Mouse (Mus musculus): Measurements from ENCODE around the gene Spag16. TPM values are rescaled to one million over a fixed set of nuclear protein-coding genes. Genes with fewer than 3 reads are reported as not detected.
A peak's percentile ranks its signal among the peaks of the same experiment; 100 is the strongest.
"Not testable (repeated sequence)": the region's sequence is repeated elsewhere in the genome, so short reads cannot be mapped to it uniquely, and the experiment has no call there.

The Spag16 gene
- under 1 TPM in 1 of 2 experiments, not detected in 1; 0.24 TPM for total RNA-seq (2021)
- long read RNA-seq, experiment 1, result 0 reads
- long read RNA-seq, experiment 2, partial matches to known transcripts, result 0 of 1 reads
- long read RNA-seq, experiment 2, other reads (novel, unspliced or antisense), result 1 of 1 reads

DNA sequence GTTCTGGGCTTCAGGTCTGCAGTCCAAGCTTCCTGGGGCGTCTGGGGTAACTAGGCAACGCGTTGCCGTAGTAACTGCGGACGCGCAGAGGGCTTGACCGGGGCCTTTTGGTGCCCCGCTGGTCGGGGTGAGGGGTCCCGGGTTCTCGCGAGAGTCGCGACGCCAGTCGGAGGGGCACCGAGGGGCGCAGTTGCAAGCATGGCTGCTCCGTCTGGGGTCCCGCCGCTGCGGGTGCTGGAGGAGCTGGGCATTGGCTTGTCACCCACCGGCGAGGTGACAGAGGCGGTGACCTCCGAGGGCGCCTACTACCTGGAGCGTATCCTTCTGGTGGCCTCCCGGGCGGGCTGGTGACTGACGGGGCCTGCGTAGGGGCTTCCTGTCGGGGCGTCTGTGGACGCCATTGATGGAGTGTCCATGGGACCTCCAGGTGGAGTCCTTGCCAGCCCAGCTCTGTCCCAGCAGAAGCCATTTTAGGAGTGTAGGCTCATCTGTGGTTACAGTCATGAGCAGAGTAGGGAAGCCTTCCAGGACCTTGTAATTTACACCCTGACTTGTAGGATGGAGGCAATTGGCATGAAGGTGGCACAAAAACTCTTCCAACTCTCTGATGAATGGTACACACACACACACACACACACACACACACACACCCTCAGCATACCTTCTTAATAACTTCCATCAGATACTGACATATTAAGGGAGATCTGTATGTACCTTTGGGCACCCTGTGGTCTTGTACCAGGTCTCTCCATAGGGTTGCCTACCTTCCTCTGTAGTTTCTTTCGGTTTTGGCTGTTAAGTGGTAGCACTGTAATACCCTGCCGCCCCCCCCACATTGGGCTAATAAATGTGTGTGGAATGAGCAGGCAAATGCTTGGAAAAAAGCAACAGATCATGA, at the start of gene Spag16:
Gene Spag16 (plus strand): TSS at position 165 of the 898 bp plus-strand sequence.
- peak; percentile 2 to 14 for DNase-seq
- intact Hi-C loops (cut with DNase I), result no loop called here

DNA sequence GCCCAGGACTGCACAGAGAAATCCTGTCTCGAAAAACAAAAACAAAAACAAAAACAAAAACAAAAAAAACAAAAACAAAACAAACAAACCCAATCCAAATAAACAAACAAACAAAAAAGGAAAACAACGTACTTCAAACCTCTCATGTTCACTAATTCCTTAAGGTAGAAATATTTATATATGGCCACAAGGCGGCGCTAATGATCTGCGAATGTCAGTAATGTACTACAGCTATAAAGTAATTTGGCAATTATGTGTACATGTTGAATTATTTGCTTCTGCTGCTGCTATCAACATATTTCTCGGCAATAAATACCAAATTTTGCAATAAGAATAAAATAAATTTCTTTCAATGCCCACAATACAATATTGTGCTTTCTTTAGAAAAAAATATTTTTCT, 41.6 kb upstream of the Spag16 start:
- peak; percentile 11 to 60 for DNase-seq
- intact Hi-C loops (cut with DNase I), result no loop called here

DNA sequence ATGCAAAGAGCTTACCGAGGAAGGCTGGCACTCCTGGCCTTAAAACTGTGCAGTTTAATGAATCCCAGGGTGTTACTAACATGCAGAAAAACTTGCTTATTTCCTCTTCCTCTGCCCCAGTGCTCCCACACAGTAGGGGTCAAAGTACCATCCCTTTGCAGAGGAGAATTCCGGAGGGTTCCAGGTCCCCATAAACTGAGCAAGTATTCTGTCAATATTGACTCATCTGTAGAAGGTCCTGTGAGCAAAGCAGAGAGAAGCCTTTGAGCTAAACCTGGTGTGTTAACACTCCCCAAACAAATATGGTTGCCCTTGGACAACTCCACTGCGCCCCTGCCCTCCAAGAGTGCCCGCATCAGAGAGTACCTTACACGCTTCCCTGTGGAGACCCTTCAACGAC, 40.1 kb upstream of the Spag16 start:
- no peak for DNase-seq
- intact Hi-C loops (cut with DNase I), result no loop called here

DNA sequence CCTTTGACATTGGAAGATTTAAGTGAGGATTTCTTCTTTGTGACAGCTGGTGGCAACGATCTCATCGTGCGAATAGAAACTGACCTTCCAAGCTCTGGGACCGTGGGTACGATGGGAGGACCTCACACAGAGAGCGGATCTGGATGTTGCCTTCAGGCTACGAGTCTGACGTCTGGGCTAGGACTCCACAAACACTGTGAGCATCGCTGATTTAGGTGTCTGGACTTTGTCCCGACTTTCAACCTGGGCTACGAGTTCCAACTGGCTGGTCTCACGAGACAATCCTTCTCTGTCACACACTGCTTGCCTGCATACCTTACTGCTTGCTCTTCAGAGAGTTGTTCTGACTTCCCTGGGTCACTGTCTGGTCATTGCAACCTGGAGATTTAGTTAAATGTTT, 39.4 kb upstream of the Spag16 start:
- no peak for DNase-seq
- intact Hi-C loops (cut with DNase I), result no loop called here

DNA sequence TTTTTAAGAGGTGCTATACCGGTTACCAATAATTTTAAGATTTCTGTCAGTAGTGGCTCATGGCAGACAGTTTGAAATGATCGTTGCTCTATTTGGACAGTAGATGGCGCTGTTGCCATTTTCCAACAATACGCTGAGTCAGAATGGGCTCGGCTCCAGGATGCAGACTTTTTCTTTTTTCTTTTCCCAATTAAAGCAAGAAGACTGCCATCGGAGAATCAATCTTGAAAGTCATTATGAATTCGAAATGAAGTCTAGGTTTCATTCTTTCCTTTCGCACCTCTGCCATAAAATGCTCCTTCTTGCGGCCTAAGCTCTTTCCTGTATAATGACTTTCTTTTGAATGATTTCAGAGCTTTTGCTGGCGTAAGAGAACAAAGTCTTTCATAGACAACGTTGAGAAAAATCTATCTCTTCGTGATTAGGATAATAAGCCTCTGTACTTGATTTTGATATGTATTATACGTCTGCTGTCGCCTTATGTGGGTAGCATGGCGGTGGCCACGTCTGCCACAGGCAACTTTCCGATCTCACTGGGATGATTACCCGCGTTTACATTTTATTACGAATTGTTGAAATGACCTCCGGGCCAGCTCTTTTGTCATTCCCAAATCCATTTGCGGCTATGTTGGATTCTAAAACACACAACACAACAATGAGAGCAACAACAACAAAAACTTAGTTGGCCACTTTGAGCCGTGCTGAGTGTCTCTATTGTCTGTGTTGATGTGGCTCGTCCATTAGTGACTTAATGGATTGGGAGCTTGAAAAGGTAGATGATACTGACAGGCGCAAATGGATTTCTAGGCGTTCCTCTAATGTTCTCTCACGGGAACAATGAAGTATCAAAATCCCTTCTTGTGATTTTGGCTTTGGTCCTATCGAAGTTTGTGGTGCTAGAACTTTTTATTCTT, 36.2 kb upstream of the Spag16 start:
- intact Hi-C loops (cut with DNase I), result no loop called here

DNA sequence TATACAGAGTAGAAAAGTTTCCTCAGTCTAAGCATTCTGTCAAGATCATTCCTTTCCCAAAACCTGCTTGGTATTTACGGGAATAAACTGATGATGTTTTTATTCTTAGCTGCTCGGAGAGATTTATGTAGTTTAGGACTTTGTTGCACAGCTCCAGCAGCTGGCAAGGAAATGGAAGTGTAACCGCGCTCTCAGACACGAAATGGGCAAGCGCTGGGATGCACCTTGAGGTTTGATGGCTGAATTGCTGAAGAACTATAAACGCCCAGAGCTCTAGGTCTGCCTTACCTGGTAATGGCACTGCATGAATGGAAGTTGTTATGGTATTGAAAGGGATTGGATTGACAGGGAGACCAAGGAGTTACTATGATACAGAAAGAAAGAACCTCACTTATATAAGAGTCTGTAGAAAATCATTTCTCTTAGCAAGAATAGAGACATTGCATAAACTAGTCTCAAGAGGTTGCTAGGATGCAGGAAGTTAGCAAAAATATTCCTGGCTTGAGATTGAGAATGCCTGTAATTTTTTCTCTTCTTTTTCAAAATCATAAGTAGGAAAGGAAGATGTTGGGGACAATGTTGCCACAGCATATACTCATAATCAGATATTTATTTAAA, 27.7 kb upstream of the Spag16 start:
- intact Hi-C loops (cut with DNase I), result no loop called here
- no peak for DNase-seq

More for the DNA sequence above, 36.2 kb upstream of the Spag16 start:
- DNase-seq, result peak; percentile 45 to 73

DNA sequence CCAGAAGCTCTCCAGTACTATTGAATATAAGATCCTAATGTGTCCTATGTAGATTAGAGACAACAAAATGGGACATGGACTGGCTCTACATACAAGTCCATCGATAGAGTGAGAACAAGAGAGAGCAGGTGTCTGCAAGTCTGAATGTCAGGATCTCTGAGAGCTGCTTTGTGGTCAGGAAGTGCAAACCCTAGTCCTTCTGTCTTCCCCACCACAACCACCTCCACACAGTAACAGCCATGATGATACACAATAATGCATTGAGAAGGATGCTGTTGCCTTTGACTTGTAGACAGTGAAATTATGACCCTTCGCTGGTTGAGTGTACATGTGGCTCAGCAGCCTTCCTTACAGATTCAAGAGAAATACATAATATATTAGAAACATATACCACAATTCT, 16.6 kb upstream of the Spag16 start:
- intact Hi-C loops (cut with DNase I), result no loop called here
- no peak for DNase-seq

DNA sequence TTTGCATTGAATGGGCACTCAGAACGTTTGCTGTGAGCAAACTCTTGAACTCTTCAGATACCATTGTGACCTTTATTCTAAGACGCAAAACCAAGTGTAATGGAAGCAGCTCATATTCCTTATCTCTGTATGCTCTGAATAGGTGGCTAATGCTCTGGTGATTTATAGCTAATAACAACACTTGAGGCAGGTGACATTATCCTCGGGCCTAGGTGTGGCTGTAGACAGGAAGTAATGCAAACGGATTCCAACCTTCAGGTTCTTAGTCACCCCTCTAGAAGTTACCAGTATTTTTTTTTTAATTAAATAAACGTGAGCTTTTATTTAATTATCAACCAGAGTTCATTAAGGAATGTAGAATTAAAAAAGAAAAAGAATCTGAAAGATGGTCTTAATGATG, 1.1 kb upstream of the Spag16 start:
- not testable (repeated sequence) for DNase-seq

DNA sequence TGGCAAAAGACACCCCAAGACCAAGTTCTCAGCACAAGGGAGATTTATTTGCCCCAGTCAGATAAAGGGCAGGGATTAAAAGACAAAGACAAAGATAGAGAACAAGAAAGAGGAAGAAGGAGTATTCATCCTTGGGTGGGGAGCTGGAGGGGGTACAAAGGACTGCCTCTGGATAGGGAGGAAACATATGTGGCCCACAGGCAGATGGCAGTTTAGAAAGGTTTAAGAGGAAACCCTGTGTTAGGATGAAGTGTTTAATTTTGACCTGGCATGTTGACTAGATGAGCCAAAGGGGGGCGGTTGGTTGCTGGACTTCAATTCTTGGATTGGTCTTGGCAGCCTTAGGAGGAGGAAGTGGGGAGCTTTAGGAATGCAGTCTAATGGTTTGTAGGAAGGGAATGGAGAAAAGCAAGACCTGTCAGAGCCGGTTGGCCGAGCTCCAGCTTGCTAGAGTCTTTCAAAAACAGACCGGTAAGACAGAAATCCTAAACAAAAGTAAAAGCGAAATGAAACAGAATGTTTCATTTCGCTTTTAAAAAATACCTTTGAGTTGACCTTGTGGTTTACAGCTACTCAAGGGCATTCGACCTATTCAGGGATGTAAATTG, 2.2 kb downstream of the Spag16 start:
- intact Hi-C loops (cut with DNase I), result no loop called here
- no peak for DNase-seq

More for the DNA sequence above, 1.1 kb upstream of the Spag16 start:
- intact Hi-C loops (cut with DNase I), result not testable (repeated sequence)

DNA sequence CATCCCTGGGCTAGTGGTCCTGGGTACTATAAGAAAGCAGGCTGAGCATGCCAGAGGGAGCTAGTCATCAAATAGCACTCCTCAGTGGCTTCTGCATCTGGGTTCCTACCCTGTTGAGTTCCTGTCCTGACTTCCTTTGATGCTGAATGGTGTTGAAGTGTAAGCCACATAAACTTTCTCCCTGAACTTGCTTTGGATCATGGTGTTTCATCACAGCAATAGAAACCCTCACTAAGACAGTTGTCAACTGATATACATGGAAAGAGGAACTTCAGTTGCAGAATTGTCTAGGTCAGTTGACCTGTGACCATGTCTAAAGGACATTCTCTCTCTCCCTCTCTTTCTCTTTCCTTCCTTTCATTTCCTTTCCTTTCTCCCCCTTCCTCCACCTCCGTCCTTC, 3.8 kb downstream of the Spag16 start:
- no peak for DNase-seq
- intact Hi-C loops (cut with DNase I), result no loop called here

DNA sequence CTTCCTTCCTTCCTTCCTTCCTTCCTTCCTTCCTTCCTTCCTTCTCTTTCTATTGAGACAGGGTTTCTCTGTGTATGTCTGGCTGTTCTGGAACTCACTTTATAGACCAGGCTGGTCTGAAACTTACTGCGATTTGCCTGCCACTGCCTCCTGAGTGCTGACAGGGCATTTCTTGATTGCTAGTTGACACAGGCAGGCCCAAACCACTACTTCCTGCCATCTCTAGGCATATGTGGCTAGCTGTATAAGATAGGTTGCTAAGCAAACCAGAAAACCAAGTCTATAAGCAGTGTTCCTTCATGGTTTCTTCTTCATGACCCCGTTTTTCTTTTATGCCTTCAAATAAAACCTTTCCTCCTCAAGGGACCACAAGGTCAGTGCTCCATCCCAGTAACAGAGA, 4.2 kb downstream of the Spag16 start:
- intact Hi-C loops (cut with DNase I), result no loop called here
- DNase-seq, result no peak

DNA sequence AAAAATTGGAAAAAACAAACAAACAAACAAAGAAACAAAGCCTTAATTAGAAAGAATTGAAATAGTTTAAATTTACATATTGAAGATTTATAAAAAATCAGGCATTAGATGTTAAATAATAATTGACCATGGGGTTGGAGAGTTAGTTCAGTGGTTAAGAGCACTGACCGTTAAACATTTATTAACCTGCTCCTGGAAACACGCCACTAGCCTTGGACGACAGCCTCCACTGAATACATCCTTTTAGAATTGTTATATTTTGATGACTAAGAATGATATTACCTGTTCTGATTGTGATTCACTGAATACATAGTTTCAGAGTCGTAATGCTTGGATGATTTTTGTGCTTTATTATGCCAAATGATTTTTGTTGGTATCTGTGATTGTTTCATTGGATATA, 6.7 kb downstream of the Spag16 start:
- intact Hi-C loops (cut with DNase I); DNase-seq: not testable (repeated sequence)

DNA sequence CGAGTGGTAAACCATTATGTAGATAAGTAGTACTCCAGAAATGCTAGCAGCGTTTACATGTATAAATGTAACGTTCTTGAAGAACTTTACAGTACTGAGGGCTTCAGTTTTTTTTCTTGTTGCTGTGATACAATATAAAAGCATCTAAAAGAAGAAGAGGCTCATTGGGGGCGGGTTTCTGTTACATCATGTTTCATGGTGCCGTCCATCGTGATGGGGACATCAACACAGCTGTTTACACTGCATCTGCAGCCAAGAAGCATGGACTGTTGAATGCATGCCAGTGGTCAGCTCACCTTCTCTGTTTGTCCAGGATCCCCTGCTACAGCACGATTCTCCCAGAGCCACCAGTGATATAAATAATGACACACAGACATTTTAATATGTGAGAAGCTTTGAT, 26.7 kb downstream of the Spag16 start:
- intact Hi-C loops (cut with DNase I), result no loop called here
- no peak for DNase-seq

DNA sequence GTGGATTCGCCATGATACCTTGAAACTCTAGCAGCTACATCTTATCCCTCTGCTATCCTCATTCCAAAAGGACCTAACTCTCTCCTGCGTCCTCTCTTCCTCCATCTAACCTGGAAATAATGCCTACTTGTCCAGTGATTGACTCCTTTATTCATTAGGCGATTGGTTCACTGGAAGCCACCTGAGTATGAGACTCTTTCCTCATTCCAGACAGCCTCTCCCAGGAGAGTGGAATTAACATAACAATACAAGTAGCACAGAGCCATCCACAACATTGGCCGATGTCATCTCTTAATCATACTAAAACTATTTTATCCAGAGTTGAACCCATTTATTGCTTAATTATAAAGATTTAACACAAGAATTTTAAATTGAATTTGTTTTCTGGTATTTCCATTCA, 41.0 kb downstream of the Spag16 start:
- no peak for DNase-seq
- intact Hi-C loops (cut with DNase I), result no loop called here

DNA sequence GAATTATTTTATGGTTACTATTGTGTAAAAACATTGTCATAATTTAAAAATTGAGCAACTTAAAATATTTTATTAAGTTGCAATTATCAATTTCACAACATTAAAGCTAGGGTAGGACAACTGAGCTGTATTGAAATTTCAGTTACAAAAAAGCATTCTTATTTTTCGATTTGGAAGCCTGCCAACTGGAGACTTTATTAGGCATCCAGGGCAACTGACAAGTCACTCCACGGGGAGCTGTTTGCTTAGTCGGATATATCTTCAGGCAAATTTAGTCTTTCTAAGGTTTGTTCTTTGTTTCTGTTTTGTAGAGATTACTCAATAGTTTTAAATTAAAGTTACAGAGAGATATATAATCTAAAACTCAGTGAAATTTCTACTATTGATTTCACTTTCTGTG, 129.8 kb downstream of the Spag16 start:
- intact Hi-C loops (cut with DNase I), result no loop called here
- no peak for DNase-seq

DNA sequence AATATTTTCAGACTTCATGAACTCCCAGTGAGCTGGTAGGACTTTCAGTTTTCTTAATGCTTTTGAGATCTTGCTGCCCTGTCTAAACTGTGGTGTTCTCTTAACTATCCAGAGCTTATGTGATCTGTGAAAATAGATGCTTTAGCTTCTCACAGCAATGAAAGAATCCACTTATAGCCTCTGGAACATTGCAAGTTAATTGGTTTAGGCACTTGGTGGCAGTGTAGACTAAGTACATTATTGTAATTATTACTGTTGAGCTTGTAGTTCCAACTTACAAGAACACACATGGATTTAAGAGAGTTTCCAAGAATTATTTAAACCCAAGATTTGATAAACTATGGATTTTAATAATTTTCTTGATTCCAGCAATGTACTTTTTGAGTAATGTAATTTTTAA, 170.1 kb downstream of the Spag16 start:
- intact Hi-C loops (cut with DNase I), result no loop called here
- no peak for DNase-seq

DNA sequence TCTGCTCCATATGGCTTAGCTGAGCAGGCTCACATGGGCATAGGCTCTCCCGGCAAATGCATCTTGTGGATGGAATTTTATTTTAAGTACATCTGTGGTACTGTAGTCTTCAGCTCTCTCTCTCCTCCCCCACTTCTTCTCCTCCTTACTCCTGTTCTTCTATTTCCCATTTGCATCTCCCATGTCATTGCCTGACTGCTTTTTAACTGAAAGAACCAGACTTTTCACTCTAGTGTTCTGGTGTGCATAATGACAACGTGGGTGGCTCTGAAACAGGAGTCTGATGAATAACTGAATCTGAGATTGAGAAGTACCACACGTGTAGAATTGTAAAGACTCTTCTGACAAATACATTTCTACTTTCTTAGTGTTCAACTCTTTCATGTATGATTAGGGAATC, 186.2 kb downstream of the Spag16 start:
- no peak for DNase-seq
- intact Hi-C loops (cut with DNase I), result no loop called here

DNA sequence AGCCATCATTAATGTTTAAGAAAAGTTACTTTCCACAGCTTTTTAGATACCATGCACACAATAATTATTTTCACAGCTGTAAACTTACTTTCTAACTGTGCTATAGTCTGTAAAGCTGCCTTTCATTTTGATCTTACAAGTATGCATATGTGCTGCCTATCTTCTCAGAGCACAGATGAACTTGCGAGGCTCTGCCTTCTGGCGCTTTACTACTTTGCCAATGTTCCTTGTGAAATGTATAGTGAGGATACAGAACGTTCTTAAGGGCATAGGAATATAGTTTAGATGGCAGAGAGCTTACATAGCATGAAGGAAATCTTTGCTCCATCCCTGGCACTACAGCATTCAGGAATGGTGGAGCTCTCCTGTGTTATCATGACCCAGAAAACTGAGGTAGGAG, 210.6 kb downstream of the Spag16 start:
- intact Hi-C loops (cut with DNase I), result no loop called here

DNA sequence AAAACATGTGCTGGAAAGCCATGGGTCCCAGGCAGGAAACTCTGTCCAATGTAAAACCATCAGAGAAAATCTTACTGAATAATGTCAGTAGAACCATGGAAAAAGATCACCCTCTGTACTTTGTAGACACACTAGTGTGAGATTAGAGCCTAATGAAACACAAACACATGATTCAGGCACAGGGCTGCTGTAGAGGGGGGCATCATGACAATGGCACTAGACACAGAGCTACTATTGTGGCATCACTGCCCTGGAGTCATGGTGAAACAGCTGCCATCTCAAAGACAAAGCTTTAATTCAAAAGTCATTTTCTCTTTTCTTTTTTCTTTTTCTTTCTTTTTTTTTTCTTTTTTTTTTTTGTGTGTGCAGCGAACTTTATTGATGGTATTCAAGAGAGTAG, 240.6 kb downstream of the Spag16 start:
- intact Hi-C loops (cut with DNase I), result no loop called here
- DNase-seq, result no peak

More for the DNA sequence above, 210.6 kb downstream of the Spag16 start:
- no peak for DNase-seq

DNA sequence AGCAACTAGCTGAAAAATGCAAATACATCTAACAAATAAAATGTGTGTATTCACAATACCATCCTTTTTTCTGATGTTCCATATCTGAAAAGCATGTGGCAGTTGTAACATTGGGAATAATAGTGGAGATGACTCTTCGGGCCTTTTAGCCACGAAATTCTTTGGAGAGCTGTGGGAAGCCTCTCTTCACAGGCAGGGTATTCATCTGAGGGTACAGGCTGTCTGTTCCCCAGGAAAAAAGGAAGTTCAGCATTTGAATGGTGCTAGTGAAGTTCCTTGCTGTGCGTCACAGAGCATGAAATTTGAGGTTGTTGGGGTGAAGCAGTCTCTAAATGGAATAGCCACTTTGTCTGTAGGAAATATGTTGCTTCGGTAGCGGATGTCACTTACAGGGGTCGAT, 246.7 kb downstream of the Spag16 start:
- intact Hi-C loops (cut with DNase I), result no loop called here
- DNase-seq, result no peak
